Mouse (Mus musculus): ENCODE measurements around the gene Hp1bp3.

The Hp1bp3 gene

DNA sequence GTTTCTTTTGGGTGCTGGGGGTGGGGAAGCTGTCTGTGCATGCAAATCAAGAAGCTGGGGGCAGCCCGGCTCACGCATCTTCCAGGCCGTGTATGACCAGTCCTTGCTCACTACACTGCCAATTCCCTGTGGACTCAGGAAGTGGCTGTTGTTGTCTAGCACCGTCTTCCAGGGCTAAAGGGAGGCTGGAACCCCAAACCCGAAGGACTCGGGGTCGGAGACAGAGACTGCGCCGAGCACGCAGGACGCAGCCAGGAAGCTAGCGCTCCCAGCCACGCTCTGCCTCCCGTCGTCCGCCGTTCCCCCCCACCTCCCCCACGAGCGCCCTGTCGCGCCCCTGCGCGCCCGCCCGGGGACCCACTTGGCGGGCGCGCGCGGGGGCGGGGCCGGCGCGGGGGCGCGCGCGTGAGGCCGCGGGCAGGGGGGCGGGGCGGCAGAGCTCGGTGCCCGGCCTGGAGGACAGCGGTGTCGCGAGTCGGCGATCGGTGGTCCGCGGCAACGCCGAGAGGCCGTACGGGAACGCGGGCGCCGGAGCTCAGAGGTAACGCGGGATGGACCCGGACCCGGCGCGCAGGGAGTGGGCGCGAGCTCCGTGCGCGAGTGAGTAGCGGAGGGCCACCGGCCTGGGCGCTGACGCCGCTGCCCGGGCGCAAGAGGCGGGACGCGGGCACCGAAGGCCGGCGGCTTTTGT lies at the start of gene Hp1bp3:
Gene Hp1bp3 (plus strand): TSS at position 97 of the 691 bp plus-strand sequence.
- peak; percentile 72 for DNase-seq

DNA sequence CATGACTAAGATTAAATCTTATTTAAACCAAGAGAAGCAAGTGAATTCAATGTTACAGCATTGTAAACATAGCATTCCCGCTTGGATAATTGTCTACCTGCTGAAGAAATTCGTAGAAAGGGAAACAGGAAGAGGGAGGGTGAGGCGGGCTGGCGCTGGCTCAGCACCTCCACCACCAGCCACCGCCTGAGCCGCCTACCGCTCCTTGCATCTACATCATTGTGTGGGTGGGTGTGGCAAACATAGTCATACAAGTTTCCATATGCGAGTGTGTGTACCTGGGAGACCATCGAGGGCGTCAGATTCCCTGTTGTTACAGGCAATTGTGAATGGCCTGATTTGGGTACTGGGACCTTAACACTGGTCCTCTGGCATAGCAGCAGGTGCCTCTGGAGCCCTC lies 49.6 kb upstream of the Hp1bp3 start:
- DNase-seq: no peak

GRCm38 (mm10) chr4:138168162-138168561 lies 47.9 kb upstream of the Hp1bp3 start:
- no peak for DNase-seq

- no peak for DNase-seq
These were observed 46.7 kb upstream of the Hp1bp3 start for GRCm38 (mm10) chr4:138169420-138169819.

GRCm38 (mm10) chr4:138172686-138173085 lies 43.4 kb upstream of the Hp1bp3 start:
- no peak for DNase-seq

- DNase-seq: no peak
These were observed 36.7 kb upstream of the Hp1bp3 start for GRCm38 (mm10) chr4:138179391-138179790.

GRCm38 (mm10) chr4:138180719-138181118 lies 35.4 kb upstream of the Hp1bp3 start:
- no peak for DNase-seq

GRCm38 (mm10) chr4:138184056-138184455 lies 32.0 kb upstream of the Hp1bp3 start:
- no peak for DNase-seq

GRCm38 (mm10) chr4:138184573-138184981 lies 31.5 kb upstream of the Hp1bp3 start:
- DNase-seq: no peak

- no peak for DNase-seq
These were observed 30.1 kb upstream of the Hp1bp3 start for GRCm38 (mm10) chr4:138185961-138186360.

DNA sequence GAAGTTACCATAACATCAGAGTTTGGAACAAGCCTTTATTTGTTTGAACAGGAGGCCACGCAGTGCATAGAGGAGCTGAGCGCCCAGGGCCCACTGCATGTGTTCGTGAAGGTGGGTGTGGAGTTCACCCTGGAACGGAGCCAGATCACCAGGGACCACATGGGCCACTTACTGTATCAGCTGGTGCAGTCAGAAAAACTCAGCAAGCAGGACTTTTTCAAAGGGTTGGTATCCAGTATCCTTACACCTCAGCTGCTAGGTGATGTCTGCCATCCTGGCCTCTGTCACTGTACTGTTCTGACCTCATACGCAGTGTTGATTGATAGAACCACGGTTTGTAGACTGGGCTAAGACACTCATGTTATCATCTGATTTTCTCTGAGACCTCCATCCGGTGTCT lies 28.1 kb upstream of the Hp1bp3 start:
- DNase-seq: no peak

DNA sequence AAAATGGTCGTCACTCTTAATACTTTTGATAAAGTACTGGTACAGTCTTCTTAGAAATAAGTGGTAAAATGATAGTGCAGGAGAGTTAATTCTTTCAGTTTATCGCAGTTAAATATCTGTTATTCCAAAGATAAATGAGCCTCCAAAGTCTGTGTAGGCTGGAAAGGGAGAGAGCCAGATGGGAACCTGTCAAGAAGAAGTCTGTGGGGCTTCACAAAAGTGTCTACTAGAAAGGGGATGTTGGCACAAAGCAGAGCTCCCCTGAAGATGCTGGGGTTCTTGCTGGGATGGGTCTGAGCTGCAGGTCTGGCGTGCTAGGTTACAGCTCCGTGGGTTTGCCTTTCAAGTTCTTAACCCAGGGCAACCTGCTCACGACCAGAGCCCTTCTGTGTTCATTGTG lies 23.5 kb upstream of the Hp1bp3 start:
- no peak for DNase-seq

GRCm38 (mm10) chr4:138200769-138201168 lies 15.3 kb upstream of the Hp1bp3 start:
- DNase-seq: no peak

DNA sequence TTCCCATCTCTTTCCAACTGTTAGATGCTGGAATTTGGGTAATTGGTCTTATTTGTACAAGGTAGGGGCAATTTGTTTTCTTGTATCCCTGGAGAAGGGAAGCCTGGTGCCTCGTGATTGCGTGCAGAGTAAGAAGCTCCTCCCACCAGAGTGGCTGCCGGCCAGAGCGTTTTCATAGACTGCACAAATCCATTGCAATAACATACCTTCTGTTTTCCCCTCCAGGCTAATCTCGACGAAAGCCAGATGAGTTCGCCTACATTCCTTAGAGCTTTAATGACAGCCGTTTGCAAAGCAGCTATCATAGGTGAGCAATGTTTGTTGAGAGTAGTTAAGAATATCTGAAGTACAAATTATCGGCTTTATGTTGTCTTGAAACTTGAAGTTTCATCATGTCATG lies 14.4 kb upstream of the Hp1bp3 start:
- no peak for DNase-seq

DNA sequence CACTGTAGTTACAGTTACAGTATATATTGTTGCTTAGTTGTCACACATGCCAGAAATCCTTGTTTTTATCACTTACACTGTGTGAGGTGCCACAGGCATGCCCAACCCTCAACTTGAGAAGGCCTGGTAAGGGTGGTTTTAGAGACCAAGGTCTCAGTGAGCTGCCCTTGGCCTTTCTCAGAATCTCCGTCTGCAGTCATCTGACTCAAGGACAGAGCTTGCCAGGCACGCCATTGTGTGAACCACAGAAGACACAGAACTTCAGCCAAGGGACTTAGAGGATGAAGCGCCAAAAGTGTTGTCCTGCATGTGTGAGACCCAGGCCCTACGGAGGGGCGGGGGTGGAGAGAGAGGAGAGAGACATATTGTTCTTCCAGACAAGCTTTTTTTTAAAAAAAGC lies 6.0 kb upstream of the Hp1bp3 start:
- no peak for DNase-seq

GRCm38 (mm10) chr4:138213861-138214260 lies 2.2 kb upstream of the Hp1bp3 start:
- no peak for DNase-seq

DNA sequence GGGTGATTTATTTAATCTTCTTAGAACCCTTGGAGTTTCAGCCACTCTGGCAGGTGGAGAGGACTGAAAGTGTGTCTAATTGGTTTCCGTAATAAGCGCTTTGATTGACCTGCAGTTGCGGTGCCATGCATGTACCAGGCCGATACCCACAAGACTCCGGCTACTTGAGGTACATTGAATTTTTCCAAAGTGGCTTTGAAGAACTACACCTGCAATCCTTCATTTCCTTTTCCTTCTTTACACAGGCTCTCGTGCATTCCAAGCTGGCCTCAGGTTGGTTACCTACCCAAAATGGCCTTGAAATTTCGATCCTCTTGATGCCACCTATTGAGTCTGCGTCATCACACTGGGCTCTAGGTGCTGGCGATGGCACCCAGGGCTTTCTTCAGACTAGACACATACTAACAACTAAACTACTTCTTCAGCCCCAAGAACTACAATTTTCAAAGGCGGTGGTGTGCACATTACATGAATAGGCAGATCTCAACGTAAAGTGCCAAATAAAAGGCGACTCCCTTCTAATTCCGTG lies 361 bp upstream of the Hp1bp3 start:
- no peak for DNase-seq

- DNase-seq: peak; percentile 98
These were observed 846 bp downstream of the Hp1bp3 start for GRCm38 (mm10) chr4:138216891-138217392.

DNA sequence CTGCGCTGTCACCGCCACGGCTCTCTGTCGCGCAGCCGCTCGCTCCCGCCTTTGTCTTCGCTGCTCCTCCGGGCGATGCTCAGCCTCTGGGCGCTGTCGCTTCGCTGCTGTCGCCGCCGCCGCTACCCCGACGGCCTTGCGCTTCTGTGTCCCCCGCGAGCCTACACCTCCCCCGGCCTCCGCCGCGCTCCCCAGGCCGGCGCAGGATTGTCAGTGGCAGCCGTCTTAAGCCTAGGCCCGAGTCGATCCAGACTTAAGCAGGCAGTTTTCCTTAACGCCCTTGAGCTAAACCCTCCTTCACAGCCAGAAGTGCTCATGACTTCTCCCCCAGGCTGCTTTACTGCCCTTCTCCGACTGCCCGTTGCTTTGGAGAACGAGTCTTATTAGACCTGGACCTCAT lies 1.3 kb downstream of the Hp1bp3 start:
- DNase-seq: peak; percentile 40

DNA sequence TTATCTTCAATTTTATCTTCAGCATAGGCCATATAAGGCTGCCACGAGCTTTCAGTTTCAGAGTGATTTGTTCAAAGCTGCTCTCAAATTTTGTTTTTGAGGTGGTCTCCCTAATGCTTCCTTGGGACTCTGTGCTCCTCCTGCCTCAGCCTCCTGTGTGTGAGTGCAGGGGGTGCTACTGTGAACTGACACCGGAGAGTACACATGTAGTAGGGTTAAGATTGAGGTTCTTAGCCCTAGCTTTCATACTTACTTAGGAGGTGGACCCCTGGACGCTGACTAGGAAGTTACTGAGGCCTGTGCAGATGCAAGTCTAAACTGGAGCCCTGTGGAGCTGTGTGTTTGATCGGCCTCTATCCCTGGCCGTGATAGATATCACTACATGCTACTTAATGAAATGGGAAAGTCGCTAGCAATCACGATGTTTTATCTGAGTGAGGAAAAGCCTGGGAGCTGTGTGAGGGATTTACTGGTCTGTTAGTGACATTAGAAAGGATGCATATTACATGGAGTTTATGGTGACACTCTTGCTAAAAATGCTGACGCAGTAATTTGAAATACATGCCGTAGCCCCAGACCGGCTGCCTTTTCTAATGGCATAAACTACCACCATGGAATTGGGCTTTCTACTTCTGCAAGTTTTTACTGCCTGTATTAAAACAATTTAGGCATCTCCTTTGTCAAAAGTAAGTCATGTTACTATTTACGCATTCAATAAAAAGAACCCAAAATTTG lies 2.0 kb downstream of the Hp1bp3 start:
- no peak for DNase-seq

DNA sequence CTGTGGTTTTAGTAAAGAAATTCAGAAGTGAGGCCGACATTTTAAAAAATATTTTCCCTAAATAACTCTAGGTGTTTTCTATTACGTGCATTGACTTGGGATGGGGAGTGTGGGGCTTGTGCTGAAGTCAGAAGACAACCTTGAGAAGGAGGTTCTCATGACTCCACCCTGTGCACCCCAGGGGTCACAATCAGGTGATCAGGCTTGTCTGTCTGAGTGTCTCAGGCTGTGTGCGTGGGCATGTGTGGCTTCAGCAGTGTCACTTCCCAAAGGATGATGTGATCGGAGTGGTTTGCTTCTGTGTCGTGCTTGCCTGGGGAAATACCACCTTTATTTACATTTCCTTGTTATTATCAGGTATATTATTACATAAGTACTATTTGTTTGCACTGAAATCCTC lies 3.2 kb downstream of the Hp1bp3 start:
- no peak for DNase-seq

- DNase-seq: no peak
These were observed 4.7 kb downstream of the Hp1bp3 start for GRCm38 (mm10) chr4:138220761-138221160.

DNA sequence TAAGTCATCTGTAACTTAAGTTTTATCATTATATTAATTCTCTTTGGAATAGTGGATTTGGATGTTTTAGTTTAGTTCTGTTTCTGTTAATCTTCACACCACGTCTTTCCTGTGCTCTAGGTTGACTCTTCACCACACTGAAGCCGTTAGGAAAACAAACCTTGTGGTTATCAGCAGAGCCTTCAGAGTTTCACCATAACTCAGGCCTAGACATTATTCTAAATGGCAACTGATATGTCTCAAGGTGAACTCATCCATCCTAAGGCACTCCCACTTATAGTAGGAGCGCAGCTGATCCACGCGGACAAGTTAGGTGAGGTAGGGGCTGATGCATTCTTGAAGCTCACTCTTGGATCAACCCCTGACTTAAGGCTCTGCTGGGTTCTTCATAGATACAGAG lies 5.3 kb downstream of the Hp1bp3 start:
- no peak for DNase-seq

DNA sequence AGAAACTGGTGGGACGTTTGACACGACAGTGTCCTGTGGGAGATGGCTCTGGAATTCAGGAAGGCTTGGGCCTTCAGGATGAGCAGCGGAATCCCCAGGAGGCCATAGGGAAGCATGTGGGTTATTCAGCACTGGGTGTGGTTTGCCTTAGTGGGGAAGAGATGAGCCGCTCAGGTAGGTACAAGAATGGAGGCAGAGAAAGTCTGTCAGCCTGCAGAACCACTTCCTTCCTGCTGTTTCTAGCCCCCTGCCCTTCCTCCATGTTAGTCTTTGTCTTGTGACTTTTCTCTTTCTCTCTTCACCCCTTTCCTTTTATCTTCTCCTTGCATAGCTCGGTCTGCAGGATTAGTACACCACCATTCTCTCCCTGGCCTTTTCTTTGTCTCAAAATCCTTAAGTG lies 6.3 kb downstream of the Hp1bp3 start:
- DNase-seq: no peak

Data from right cerebral cortex, postnatal 14 days (tissue).